Mouse (Mus musculus) liver, embryonic 14.5 days (tissue): ENCODE results near the gene Slc12a3. TPM values are rescaled to one million over a fixed set of nuclear protein-coding genes. Genes with fewer than 3 reads are reported as not detected.

Experiments used
- ATAC-seq: fragments of 200-750 bp; cut with Nextera tagmentation; 2 replicates; pipeline ENCODE4 v1.8.0; 2017; ENCODE audit warnings: moderate number of reproducible peaks, mild to moderate bottlenecking, moderate library complexity; ENCODE audit not compliant: insufficient read depth
- DNase-seq, 3 experiments: peaks; one replicate each; pipeline ENCODE4 v3.0.0-alpha.2; 2012 to 2013; ENCODE audit warnings: low read depth in 3 of 3, low spot score in 3 of 3
- H3K27ac ChIP-seq: fragments of 300-500 bp; sonication (generic); 2 replicates; pipeline ENCODE4 v1.5.1; 2014; ENCODE audit warnings: moderate library complexity, mild to moderate bottlenecking, control low read depth, inconsistent platforms
- H3K27me3 ChIP-seq: fragments of 300-500 bp; sonication (generic); 2 replicates; pipeline ENCODE4 v1.6.1; 2014; ENCODE audit warnings: mild to moderate bottlenecking, low read length, moderate library complexity; ENCODE audit not compliant: control insufficient read depth, insufficient read depth
- H3K36me3 ChIP-seq: fragments of 300-500 bp; sonication (generic); replicated peaks from 2 replicates; pipeline ENCODE4 v1.6.1; 2014; ENCODE audit warnings: low read depth; ENCODE audit not compliant: control insufficient read depth, insufficient read depth
- H3K4me1 ChIP-seq, 2 experiments: fragments of 200-500 bp in 1 of 2; fragments of 300-500 bp in 1 of 2; sonication (generic) in 1 of 2; replicated peaks; 2 replicates each; pipeline ENCODE4 v1.6.1; 2012 to 2014; ENCODE audit warnings: antibody characterized with exemption in 1 of 2, inconsistent platforms in 1 of 2, low read length in 1 of 2; ENCODE audit not compliant: control insufficient read depth in 2 of 2, insufficient read depth in 2 of 2
- H3K4me2 ChIP-seq: fragments of 300-500 bp; sonication (generic); 2 replicates; pipeline ENCODE4 v1.6.1; 2014; ENCODE audit warnings: low read depth, mild to moderate bottlenecking, control low read depth, moderate library complexity
- H3K4me3 ChIP-seq, 2 experiments: fragments of 200-500 bp in 1 of 2; fragments of 300-500 bp in 1 of 2; sonication (generic) in 1 of 2; 2 replicates each; pipeline ENCODE4 v1.5.1; 2012 to 2014; ENCODE audit warnings: low read depth in 2 of 2, low read length in 2 of 2, mild to moderate bottlenecking in 2 of 2, control low read depth in 1 of 2, inconsistent platforms in 1 of 2, moderate library complexity in 1 of 2; ENCODE audit not compliant: insufficient read depth in 1 of 2
- H3K9ac ChIP-seq: fragments of 300-500 bp; sonication (generic); replicated peaks from 2 replicates; pipeline ENCODE4 v1.6.1; 2014; ENCODE audit warnings: mild to moderate bottlenecking, control low read depth, moderate library complexity
- H3K9me3 ChIP-seq: fragments of 300-500 bp; sonication (generic); 2 replicates; pipeline ENCODE4 v1.6.1; 2016; ENCODE audit warnings: low read length, mixed read lengths; ENCODE audit not compliant: control insufficient read depth
- CTCF ChIP-seq: IDR thresholded peaks from 2 replicates; pipeline ENCODE4 v1.5.1; 2016; ENCODE audit warnings: antibody characterized with exemption, low read depth, control low read depth
- EP300 ChIP-seq: IDR thresholded peaks from 2 replicates; pipeline ENCODE4 v1.6.1; 2016; ENCODE audit warnings: antibody characterized with exemption, low read depth
- WGBS: fragments of 180-500 bp; shearing (Covaris S2); extraction: QIAGEN DNeasy Blood & Tissue Kit; methylation state at CpG from one replicate; pipeline ENCODE4 v1.1.7; 2014; ENCODE audit not compliant: insufficient replicate concordance; 5-methylcytosine and 5-hydroxymethylcytosine counted together
- polyA plus RNA-seq, 2 experiments: library from polyadenylated mRNA; depleted of rRNA in 1 of 2; stranded (reverse) in 1 of 2; unstranded in 1 of 2; fragments of >200 nt; fragmentation: Nextera tagmentation in 1 of 2; extraction: Ambion mirVana in 1 of 2; gene quantifications; 2 replicates each; pipeline versions ENCODE4 v1.2.1 to v1.2.3; 2012 to 2014

Slc12a3 gene
- polyA plus RNA-seq, 2 experiments = 0.01 to 0.11 TPM

GRCm38 (mm10) chr8:94358541-94358940, 29.5 kb downstream of the Slc12a3 start:
- no peak overlapping the region for H3K4me3 ChIP-seq
- TF ChIP-seq EP300 (no peak), CTCF (no peak)
- H3K4me1 ChIP-seq = peaks cover 2 to 12% of the 10 kb centered on the region in 2 experiments; a peak in 3 of 4 replicates
- ATAC-seq (no peak), DNase-seq (no peak)
- H3K9me3 ChIP-seq = no peaks in the 10 kb centered on the region
- no peaks in the 10 kb centered on the region for H3K36me3 ChIP-seq
- H3K9ac ChIP-seq = no peak overlapping the region
- H3K27ac ChIP-seq = no peak overlapping the region
- no peaks in the 10 kb centered on the region for H3K27me3 ChIP-seq
- WGBS = 54% methylated on average over 5 of the region's 5 CpGs
- H3K4me2 ChIP-seq = no peak overlapping the region

- Histone ChIP-seq H3K27ac (no peak overlapping the region), H3K4me1 (peaks cover 2 to 16% of the 10 kb centered on the region in 2 experiments; a peak in 3 of 4 replicates)
- TF ChIP-seq EP300 (no peak), CTCF (no peak)
These were observed 32.9 kb downstream of the Slc12a3 start for GRCm38 (mm10) chr8:94361774-94362431.

GRCm38 (mm10) chr8:94362607-94363239, 33.7 kb downstream of the Slc12a3 start:
- DNase-seq (no peak), ATAC-seq (no peak)
- no peak overlapping the region for H3K9ac ChIP-seq

More at GRCm38 (mm10) chr8:94361774-94362431, 32.9 kb downstream of the Slc12a3 start:
- DNase-seq = no peak
- H3K9me3 ChIP-seq = no peaks in the 10 kb centered on the region
- no peak overlapping the region for H3K4me2 ChIP-seq
- no peak for ATAC-seq
- H3K4me3 ChIP-seq = no peak overlapping the region
- WGBS = 69% methylated on average over 6 of the region's 6 CpGs
- no peak overlapping the region for H3K9ac ChIP-seq
- no peaks in the 10 kb centered on the region for H3K36me3 ChIP-seq
- H3K27me3 ChIP-seq = no peaks in the 10 kb centered on the region

GRCm38 (mm10) chr8:94363288-94363688, 34.3 kb downstream of the Slc12a3 start:
- peak; percentile 32; the same call in 1 of the 2 replicates for ATAC-seq
- WGBS = 29% methylated on average over 4 of the region's 4 CpGs
- no peak overlapping the region for H3K4me3 ChIP-seq
- no peak overlapping the region for H3K27ac ChIP-seq
- H3K4me2 ChIP-seq = no peak overlapping the region
- H3K4me1 ChIP-seq = peaks cover 2 to 16% of the 10 kb centered on the region in 2 experiments; a peak in 3 of 4 replicates
- H3K27me3 ChIP-seq = no peaks in the 10 kb centered on the region
- no peak for DNase-seq
- no peak overlapping the region for H3K9ac ChIP-seq
- H3K9me3 ChIP-seq = no peaks in the 10 kb centered on the region
- H3K36me3 ChIP-seq = no peaks in the 10 kb centered on the region
- TF ChIP-seq CTCF (no peak), EP300 (no peak)

More at GRCm38 (mm10) chr8:94362607-94363239, 33.7 kb downstream of the Slc12a3 start:
- H3K9me3 ChIP-seq = no peaks in the 10 kb centered on the region
- no peak overlapping the region for H3K4me3 ChIP-seq
- H3K4me2 ChIP-seq = no peak overlapping the region
- H3K36me3 ChIP-seq = no peaks in the 10 kb centered on the region
- no peaks in the 10 kb centered on the region for H3K27me3 ChIP-seq
- WGBS = 54% methylated on average over 7 of the region's 7 CpGs
- peaks cover 2 to 16% of the 10 kb centered on the region in 2 experiments; a peak in 3 of 4 replicates for H3K4me1 ChIP-seq
- no peak overlapping the region for H3K27ac ChIP-seq
- TF ChIP-seq CTCF = no peak
- TF ChIP-seq EP300 = no peak

GRCm38 (mm10) chr8:94363906-94364305, 34.9 kb downstream of the Slc12a3 start:
- no peak for TF ChIP-seq EP300
- ATAC-seq (peak; percentile 28; the same call in 1 of the 2 replicates), DNase-seq (no peak)
- Histone ChIP-seq H3K27me3 (no peaks in the 10 kb centered on the region), H3K4me1 (peaks cover 2 to 16% of the 10 kb centered on the region in 2 experiments; a peak in 3 of 4 replicates), H3K36me3 (no peaks in the 10 kb centered on the region), H3K4me3 (no peak overlapping the region), H3K9ac (no peak overlapping the region), H3K9me3 (no peaks in the 10 kb centered on the region), H3K27ac (no peak overlapping the region), H3K4me2 (no peak overlapping the region)
- 55% methylated on average over 2 of the region's 2 CpGs for WGBS
